Mouse (Mus musculus): ENCODE results near the gene Spag17.
A peak's percentile ranks its signal among the peaks of the same experiment; 100 is the strongest.
"Not testable (repeated sequence)": the region's sequence is repeated elsewhere in the genome, so short reads cannot be mapped to it uniquely, and the experiment has no call there.

Gene Spag17

GRCm38 (mm10) chr3:99885187-99885811, at the start of gene Spag17:
Spag17 (plus strand) TSS chr3:99885406.
- peak; percentile 71 for DNase-seq (ENCODE audit: low read depth, low spot score)

DNA sequence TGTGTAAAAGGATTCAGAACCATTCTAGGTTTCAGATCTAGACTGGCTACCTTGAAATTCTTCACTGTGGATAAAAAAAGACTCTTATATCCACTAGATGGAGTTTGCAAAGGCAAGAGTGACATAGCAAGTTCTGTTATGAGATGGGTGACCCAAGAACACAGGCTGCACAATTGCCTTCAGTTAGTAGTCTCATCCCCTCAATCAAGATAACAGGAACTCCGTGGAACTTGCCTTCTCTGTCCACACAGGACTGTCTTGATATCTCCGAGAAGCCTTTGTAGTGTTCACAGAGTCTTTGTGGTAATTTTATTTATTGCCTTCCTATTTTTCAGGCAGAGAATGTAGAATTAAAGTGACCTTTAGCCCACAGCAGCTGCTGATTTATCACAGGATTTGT, 42.9 kb upstream of the Spag17 start:
- DNase-seq (ENCODE audit: low read depth, low spot score), result no peak

- no peak for DNase-seq (ENCODE audit: low read depth, low spot score)
These were observed 42.4 kb upstream of the Spag17 start for GRCm38 (mm10) chr3:99842808-99843207.

- DNase-seq (ENCODE audit: low read depth, low spot score), result no peak
These were observed 42.0 kb upstream of the Spag17 start for GRCm38 (mm10) chr3:99843233-99843632.

DNA sequence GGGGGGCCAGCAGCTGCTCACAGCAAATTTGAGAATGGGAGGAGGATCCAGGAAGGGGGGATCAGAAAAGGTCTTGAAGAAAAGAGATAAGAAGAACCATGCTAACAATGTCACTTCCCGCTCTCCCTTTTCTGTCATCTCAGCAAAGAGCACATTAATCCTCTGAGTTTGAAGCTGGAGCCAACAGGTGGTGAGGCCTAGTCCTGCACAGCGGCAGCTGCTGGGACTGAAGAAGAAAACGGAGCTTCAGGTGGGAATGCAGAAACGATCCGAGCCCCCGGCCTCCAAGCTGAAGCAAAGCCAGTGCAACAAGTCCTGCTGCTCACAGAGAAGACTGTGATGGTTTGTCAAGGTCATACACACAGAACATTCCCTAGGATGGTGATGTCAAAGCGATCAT, 34.3 kb upstream of the Spag17 start:
- no peak for DNase-seq (ENCODE audit: low read depth, low spot score)

GRCm38 (mm10) chr3:99854595-99854994, 30.6 kb upstream of the Spag17 start:
- no peak for DNase-seq (ENCODE audit: low read depth, low spot score)

DNA sequence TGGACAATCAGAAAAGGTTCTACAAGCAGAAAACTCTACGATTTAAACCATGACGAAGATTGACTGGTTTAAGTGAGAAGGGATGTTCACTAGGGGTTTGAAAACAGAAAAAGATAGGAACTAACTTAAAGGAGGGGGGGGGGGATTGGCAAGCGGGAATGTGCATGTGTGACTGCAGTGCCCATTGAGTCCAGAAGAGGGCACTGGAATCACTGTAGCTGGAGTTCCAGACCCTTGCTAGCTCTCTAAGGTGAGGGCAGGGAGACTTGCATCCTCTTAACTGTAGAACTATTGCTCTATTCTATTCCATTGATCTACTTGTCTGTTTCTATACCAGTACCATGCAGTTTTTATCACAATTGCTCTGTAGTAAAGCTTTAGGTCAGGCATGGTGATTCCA, 26.3 kb upstream of the Spag17 start:
- peak; percentile 23 for DNase-seq (ENCODE audit: low read depth, low spot score)

DNA sequence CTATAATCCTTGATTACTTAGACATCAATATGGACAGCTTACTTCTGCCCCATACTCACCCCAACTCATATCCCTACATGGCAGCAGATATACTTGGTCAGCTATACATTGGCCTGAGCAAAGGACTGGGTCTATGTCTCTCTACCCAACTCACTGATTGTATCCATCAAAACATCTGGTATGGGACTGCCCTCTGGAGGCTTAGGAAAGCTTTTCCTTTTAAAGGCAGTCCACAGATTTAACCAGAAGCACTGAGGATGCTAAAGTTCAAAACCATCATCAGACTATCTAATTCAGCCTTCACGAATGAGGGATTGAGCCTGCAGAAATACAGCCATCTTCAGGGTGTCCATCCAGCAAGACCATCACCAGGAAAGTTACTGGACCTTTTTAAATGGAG, 20.5 kb upstream of the Spag17 start:
- no peak for DNase-seq (ENCODE audit: low read depth, low spot score)

DNA sequence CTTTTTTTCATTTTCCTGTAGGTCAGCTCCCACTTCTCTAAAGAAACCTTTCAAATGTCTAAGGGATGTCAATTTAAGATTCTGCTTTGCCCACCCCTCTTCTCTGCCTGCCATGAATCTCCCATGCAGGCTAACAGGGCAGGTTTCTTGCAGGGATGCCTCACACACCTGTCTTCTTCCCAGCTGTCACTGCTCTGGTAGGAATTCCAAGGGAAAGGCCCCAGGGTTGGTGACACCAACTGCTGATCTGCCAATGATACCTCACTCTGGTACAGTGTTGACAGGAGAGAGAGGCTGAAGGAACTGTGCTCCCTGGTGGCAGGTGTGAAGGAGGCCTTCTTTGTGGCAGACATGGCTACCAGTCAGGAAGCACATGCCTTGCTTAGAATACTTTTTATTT, 10.1 kb upstream of the Spag17 start:
- DNase-seq (ENCODE audit: low read depth, low spot score), result no peak

- DNase-seq (ENCODE audit: low read depth, low spot score), result no peak
These were observed 3.7 kb upstream of the Spag17 start for GRCm38 (mm10) chr3:99881498-99881897.

GRCm38 (mm10) chr3:99883988-99884564, 1.1 kb upstream of the Spag17 start:
- no peak for DNase-seq (ENCODE audit: low read depth, low spot score)

DNA sequence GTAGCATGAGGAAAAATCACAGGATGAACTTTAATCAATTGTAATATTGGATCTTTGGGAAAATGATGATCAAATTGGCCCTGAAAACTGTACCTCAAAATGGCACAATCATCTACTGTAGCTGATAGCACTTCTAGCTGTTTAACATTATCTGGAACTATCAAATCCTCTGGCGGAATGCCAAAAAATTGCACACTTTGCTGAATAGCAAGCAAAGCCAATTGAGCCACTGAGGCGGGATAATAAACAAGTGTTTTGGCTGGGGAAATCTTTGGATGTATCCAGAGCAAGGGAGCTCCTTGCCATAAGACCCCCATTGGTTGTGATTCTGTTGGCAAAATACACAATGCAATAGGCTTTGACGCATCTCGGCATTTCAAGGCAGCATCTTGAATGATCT, 9.5 kb downstream of the Spag17 start:
- DNase-seq (ENCODE audit: low read depth, low spot score), result not testable (repeated sequence)

DNA sequence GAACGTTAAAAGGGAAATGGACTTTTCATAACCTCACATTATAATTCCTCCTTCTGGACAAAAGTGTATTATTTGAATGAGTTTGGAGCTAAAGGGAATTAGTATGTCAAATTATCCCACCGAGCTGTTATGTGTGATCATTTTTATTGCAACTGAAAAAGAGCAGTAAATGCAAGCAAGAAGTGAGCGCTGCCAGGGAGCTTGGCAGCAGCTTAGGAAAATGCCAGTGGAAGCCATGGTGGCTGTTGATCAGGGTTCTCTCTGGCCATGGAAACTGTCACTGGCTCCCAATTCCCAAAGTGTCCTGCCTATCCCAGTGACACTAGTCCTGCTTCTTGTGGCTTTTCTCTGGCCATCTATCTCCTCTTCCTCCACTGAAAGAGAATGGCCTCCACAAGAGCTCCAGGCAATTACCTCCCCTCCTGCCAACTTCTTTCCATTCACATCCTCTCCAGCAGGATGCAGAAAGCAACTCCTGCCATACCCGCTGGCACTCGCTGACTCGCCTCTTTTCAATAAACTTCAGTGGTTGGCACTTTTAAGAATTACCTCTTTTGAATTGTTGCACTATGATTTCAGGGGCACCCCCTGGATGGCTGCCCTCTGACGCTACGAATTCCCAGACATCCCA, 28.7 kb downstream of the Spag17 start:
- no peak for DNase-seq (ENCODE audit: low read depth, low spot score)

- DNase-seq (ENCODE audit: low read depth, low spot score), result no peak
These were observed 37.7 kb downstream of the Spag17 start for GRCm38 (mm10) chr3:99922944-99923343.

- no peak for DNase-seq (ENCODE audit: low read depth, low spot score)
These were observed 45.9 kb downstream of the Spag17 start for GRCm38 (mm10) chr3:99930920-99931620.

GRCm38 (mm10) chr3:99936159-99936558, 51.0 kb downstream of the Spag17 start:
- DNase-seq (ENCODE audit: low read depth, low spot score), result no peak

- DNase-seq (ENCODE audit: low read depth, low spot score), result peak; percentile 52
These were observed 53.5 kb downstream of the Spag17 start for GRCm38 (mm10) chr3:99938611-99939286.

- no peak for DNase-seq (ENCODE audit: low read depth, low spot score)
These were observed 60.0 kb downstream of the Spag17 start for GRCm38 (mm10) chr3:99945171-99945570.

GRCm38 (mm10) chr3:99954039-99954602, 68.9 kb downstream of the Spag17 start:
- DNase-seq (ENCODE audit: low read depth, low spot score), result no peak

DNA sequence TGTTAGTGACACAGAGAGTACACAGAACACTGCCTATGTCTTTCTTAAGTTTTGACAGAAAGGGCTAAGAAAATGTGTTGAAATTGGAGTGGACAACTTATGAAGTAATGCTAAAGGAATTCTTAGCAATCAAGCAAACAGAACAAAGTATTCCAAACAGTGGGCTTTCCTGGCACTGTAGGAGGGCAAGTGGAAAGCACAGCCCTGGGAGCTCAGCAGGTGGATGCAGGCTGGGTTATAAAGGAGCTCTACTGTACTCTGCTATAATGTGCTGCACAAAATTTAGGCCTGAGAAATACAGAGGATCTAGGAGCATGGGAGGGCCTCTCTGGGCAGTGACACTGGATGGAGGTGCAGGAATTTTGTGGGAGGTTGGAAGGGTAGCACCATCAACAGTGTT, 71.3 kb downstream of the Spag17 start:
- no peak for DNase-seq (ENCODE audit: low read depth, low spot score)

- DNase-seq (ENCODE audit: low read depth, low spot score), result no peak
These were observed 74.7 kb downstream of the Spag17 start for GRCm38 (mm10) chr3:99959805-99960485.
